Mouse (Mus musculus) common myeloid progenitor, adult 5-6 weeks (primary cell): ENCODE results near the gene Tmsb15b2. TPM values are rescaled to one million over a fixed set of nuclear protein-coding genes. Genes with fewer than 3 reads are reported as not detected.
"Not testable (repeated sequence)": the region's sequence is repeated elsewhere in the genome, so short reads cannot be mapped to it uniquely, and the experiment has no call there.

Experiments used
- ATAC-seq: replicated peaks from 2 replicates; pipeline ENCODE4 v1.8.0; 2016; ENCODE audit warnings: low read depth, mild to moderate bottlenecking, moderate TSS enrichment, inconsistent platforms; ENCODE audit not compliant: poor library complexity, severe bottlenecking
- total RNA-seq: library from RNA; stranded (forward); fragments of 200-1000, 187-1606 nt; gene quantifications from 2 replicates; pipeline ENCODE4 v1.2.3, GENCODE M21; 2017

Tmsb15b2 gene
- total RNA-seq, result not detected in 2 replicates

DNA sequence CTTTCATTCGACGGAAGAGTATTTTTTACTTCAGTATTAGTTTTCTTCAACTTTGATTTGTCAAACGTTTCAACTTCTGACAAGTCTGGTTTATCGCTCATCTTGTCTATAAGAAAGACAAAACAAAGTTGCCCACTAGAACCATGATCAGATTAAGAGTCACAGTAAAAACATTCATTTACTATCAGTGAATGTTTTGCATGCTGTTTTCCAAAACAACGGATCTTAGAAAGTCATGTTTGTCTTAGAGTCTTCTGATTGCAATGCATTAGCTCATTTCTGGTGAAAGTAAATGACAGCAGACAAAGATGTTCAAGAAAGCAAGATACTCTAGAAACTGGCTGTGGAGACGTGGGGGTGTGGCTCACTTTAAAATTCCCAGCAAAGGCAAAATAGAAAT lies at the start of gene Tmsb15b2:
Gene Tmsb15b2 (minus strand): TSS at position 101 of the 400 bp plus-strand sequence.
- ATAC-seq, result not testable (repeated sequence)

- peak; percentile 84 for ATAC-seq
These were observed 44.0 kb upstream of the Tmsb15b2 start for GRCm38 (mm10) chrX:137019310-137019709.

- ATAC-seq, result peak; percentile 40; the same call in 1 of the 2 replicates
These were observed 42.4 kb upstream of the Tmsb15b2 start for GRCm38 (mm10) chrX:137017668-137018067.

DNA sequence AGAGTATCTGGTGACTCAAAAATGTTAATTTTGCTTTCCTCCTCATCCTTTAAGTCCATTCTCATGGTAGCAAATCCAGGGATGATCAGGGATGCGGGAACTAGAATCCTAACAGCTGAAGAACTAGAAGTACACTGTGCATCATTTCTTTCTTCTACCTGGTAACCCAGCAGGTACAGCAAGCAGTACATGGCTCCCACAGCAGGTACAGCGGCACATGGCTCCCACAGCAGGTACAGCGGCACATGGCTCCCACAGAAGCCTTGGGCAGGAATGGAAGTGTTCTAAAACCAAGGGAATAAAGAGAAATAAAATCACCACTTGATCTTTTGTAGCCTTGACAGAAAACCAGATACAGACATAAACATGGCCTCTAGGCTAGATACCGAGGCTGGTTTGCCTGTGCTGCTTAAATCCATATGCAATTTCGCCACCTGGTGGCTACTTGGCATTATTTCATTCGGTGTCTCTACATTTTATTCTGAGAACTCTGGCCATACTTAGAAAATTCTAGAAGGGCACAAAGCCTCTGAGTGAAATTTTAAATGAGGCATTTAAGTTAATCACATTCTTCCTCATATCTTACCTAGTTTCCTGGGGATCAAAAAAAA lies 39.9 kb upstream of the Tmsb15b2 start:
- peak; percentile 87 for ATAC-seq

DNA sequence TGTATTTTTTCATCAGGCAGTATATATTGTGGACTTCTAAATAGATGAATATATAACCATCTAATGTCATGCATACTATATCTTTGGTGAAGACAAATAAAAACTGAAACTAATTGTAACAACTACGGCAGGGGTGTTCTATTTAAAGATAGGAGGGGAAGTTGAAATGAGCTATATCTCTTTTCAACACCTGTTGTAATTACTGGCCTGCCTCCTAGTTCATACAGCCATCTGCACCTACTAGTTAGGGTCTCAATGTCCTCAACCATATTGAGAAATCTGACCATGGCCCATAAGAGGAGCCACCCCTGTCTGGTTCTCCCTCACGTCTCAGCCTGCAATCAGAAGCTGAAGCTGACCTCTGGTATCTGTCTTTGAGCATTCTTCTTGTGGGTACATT lies 21.0 kb upstream of the Tmsb15b2 start:
- no peak for ATAC-seq

DNA sequence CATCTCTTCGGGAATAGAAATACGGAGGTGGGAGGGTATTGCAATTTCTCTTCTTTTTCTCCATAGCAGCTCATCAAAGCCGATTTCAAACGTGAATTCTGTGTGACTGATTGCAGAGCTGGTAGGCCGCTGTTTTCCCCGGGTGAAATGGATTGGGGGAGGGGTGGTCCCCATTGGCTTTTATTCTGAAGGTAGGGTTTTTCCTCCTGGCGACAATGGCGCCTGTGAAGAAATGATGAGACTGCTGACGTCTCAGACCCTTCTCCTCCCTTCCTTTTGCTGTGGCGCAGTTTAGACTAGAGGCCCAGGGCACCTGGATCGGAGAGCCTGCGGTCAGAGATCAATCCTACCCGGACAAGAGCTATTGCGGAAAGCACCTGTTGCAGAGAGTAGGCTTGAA lies 18.3 kb upstream of the Tmsb15b2 start:
- ATAC-seq, result no peak

DNA sequence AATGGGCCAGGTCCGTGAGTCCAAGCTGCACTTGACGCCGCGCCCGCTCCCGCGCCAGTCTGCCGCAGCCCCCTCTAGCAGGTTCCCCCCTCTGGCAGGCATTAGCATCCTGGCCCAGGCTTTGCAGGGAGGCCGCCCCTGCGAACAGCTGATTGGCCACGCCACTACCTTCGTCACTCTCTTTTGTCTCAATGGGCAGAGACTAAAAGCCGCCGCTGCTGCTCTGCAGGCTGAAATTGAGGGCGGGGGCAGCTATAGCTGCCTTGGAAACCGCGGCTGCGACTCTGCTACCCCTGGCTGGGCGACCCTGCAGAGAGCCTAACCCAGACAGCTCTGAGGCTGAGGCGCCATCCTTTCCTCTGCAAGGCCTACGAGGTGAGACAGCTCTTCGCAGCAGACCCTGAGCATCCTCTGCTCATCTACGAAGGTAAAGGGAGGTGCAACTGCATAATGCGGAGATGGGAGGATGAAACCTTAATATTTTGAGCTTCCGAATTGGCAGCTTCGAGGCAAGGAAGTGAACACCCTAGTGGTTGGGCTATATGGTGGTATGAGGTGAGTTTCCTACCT lies 17.8 kb upstream of the Tmsb15b2 start, which contains the start of gene Zcchc18:
Gene Zcchc18 (plus strand): TSS at position 178 of the 570 bp plus-strand sequence.
- peak; percentile 96 for ATAC-seq

DNA sequence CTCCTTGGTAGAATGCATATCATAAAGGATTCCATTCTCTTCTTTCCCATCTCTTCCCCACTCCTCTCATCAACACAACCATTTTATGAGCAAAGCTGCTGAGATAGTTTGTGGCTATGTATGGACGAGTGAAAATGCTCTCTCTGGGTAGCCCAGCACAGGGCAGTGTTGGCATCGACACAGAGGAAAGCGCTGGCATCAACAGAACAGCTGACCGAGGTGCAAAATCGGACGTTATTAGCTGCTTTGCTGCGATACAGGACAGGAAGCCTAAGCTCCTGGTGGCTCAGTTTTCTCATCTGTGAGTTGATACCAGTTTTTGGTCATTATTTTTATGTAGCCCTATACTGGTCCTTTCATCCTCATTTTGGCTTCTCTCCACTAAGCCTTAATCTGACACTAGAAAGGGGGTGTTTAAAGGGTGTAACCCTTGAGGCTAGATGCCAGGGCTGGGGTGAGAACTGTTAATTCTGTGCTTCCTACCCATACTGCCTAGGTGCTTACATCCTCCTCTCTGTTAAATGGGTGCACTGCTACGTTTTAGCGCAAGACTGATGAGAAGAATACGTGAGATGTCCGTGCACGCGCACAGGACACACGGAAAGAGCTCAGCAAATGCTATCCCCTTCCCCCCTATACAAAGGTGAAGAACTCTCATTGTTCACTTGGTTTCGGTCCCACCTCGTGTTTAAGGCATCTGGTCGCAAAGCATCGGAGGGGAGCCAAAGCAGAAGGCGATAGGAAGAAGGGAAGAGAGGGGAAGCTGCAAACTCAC lies 17.1 kb upstream of the Tmsb15b2 start:
- ATAC-seq, result peak; percentile 16

- peak; percentile 56 for ATAC-seq
These were observed 16.0 kb upstream of the Tmsb15b2 start for GRCm38 (mm10) chrX:136991274-136991673.

GRCm38 (mm10) chrX:136986039-136986438 lies 10.7 kb upstream of the Tmsb15b2 start:
- ATAC-seq, result peak; percentile 98

- peak; percentile 51; the same call in 1 of the 2 replicates for ATAC-seq
These were observed 3.3 kb upstream of the Tmsb15b2 start for GRCm38 (mm10) chrX:136978616-136979015.

GRCm38 (mm10) chrX:136976424-136977084 lies 1.3 kb upstream of the Tmsb15b2 start, which contains the start of the genes Tmsb15l and Tmsb15b1:
Gene Tmsb15l (minus strand): TSS chrX:136976869.
Gene Tmsb15b1 (minus strand): TSS chrX:136976874.
- peak; percentile 99 for ATAC-seq

- peak; percentile 77; the same call in 1 of the 2 replicates for ATAC-seq
These were observed 15.6 kb downstream of the Tmsb15b2 start for GRCm38 (mm10) chrX:136959688-136960087.

DNA sequence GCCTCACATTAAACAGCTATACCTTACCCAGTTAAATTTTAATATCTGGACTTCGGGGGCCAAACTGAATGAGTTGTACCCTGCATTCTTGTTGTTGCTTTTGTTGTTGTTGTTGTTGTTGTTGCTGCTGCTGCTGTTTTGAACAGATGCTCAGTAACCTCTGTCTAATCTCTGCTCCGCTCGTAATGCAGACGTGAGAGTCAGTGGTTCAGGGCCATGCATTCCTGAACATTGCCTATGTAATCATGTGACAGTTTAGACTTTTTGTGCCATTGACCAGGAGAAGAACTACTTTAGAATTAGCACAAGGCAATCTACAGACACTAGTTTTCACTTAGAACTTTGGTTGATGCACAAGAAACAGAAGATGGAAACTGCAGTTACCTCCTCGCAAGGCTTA lies 17.0 kb downstream of the Tmsb15b2 start:
- not testable (repeated sequence) for ATAC-seq

DNA sequence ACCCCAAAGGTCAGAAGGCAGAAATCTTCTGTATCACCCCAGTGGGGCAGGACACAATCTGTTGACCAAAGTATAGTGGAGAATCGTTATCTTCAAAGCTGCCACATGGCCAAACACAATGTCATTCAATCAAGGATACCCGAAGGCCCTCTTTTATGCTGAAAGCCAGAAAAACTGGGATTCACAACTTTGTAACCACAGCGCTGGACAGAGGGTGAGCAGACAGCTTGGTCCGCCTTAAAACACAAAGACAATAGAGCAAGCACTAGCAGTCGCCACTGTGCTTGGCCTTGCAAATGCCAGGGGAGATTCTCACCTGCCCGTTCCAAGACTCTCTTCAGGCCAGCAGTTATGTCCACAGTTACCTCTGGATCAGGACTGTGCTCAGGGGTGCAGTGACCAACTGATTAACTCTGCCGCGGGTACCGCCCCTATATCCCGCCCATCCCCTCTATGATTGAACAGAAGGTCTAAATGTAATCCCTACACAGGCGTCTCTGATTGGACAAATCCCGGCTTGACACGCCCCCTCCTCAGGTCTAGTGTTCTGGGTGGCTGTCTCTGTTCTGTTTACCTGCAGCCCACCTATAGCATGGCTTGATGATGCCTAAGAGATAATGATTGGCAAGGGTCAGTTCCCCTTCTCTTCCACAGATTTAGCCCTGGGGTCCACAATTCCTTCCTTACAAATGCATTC lies 17.6 kb downstream of the Tmsb15b2 start:
- ATAC-seq, result peak; percentile 97

DNA sequence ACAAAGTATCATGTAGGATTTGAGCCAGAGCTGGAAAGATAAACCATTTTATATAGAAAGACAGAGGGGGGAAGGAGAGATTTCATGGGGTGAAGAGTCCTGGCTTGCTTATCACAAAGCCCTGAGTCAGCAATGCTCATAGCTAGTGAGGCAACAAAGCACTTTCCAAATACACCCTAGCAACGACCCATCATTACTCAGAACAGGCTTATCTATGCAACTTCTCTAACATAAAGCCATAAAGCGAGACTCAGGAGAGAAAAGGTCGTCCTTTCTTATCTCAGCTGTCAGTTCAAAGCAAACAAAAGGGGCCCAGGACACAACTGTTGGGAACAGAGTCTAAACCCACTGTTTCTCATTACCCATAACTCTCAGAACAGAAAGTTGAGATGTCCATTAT lies 37.3 kb downstream of the Tmsb15b2 start:
- no peak for ATAC-seq

- no peak for ATAC-seq
These were observed 48.3 kb downstream of the Tmsb15b2 start, which contains the start of gene H2bfm for GRCm38 (mm10) chrX:136927031-136927430. Gene H2bfm (plus strand): TSS chrX:136927325.

DNA sequence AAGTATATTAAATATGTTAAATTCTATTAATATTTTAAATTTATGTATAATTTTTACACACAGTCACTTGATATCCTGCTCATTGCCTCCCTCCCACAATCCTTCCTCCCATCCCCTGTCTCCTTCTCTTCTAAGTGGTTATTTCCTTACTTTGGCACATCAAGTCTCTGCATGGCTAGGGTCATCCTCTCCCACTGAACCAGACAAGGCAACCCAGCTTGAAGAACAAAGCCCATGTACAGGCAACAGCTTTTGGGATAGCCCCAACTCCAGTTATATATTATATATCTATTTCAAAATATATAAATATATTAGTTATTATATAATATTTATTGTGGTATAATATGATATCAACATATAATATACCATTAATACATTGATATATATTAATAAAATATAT lies 49.4 kb downstream of the Tmsb15b2 start:
- no peak for ATAC-seq
